Mouse (Mus musculus): ENCODE data around the gene Mybphl. TPM values are rescaled to one million over a fixed set of nuclear protein-coding genes. Genes with fewer than 3 reads are reported as not detected.

The Mybphl gene
- polyA plus RNA-seq, 1 experiment from 2014 or later: not detected

GRCm38 (mm10) chr3:108341040-108341439, 23.7 kb upstream of the Mybphl start:
- Histone ChIP-seq H3K27me3 (no peaks in the 10 kb centered on the region), H3K27ac (no peak overlapping the region), H3K9ac (no peak overlapping the region), H3K4me2 (no peak overlapping the region), H3K4me3 (no peak overlapping the region), H3K4me1 (no peaks in the 10 kb centered on the region), H3K9me3 (no peaks in the 10 kb centered on the region), H3K36me3 (peaks cover 60% of the 10 kb centered on the region)
- WGBS: 75% methylated on average over 2 of the region's 2 CpGs
- ATAC-seq (ENCODE audit: insufficient number of reproducible peaks, insufficient read depth, low FRiP score, low TSS enrichment, low read depth): no peak

- peaks cover 70% of the 10 kb centered on the region for H3K36me3 ChIP-seq
- no peak overlapping the region for H3K4me2 ChIP-seq
- H3K9ac ChIP-seq: no peak overlapping the region
- H3K9me3 ChIP-seq: no peaks in the 10 kb centered on the region
- H3K4me3 ChIP-seq: no peak overlapping the region
- 52% methylated on average over 7 of the region's 7 CpGs for WGBS
- H3K4me1 ChIP-seq: no peaks in the 10 kb centered on the region
- no peaks in the 10 kb centered on the region for H3K27me3 ChIP-seq
- ATAC-seq (ENCODE audit: insufficient number of reproducible peaks, insufficient read depth, low FRiP score, low TSS enrichment, low read depth): no peak
- no peak overlapping the region for H3K27ac ChIP-seq
Observed at GRCm38 (mm10) chr3:108342185-108342584, 22.5 kb upstream of the Mybphl start.

GRCm38 (mm10) chr3:108345855-108346254, 18.9 kb upstream of the Mybphl start:
- no peak overlapping the region for H3K27ac ChIP-seq
- peaks cover 68% of the 10 kb centered on the region for H3K36me3 ChIP-seq
- H3K27me3 ChIP-seq: no peaks in the 10 kb centered on the region
- no peaks in the 10 kb centered on the region for H3K4me1 ChIP-seq
- no peak overlapping the region for H3K9ac ChIP-seq
- no peak overlapping the region for H3K4me3 ChIP-seq
- H3K9me3 ChIP-seq: no peaks in the 10 kb centered on the region
- no peak for ATAC-seq (ENCODE audit: insufficient number of reproducible peaks, insufficient read depth, low FRiP score, low TSS enrichment, low read depth)
- H3K4me2 ChIP-seq: no peak overlapping the region
- 87% methylated on average over 7 of the region's 7 CpGs for WGBS

GRCm38 (mm10) chr3:108348376-108348775, 16.3 kb upstream of the Mybphl start:
- Histone ChIP-seq H3K4me1 (no peaks in the 10 kb centered on the region), H3K9me3 (no peaks in the 10 kb centered on the region), H3K4me3 (no peak overlapping the region), H3K27ac (no peak overlapping the region), H3K4me2 (no peak overlapping the region), H3K9ac (no peak overlapping the region), H3K27me3 (no peaks in the 10 kb centered on the region), H3K36me3 (peaks cover 68% of the 10 kb centered on the region)
- no peak for ATAC-seq (ENCODE audit: insufficient number of reproducible peaks, insufficient read depth, low FRiP score, low TSS enrichment, low read depth)
- WGBS: 83% methylated on average over 9 of the region's 9 CpGs

- no peaks in the 10 kb centered on the region for H3K27me3 ChIP-seq
Observed at GRCm38 (mm10) chr3:108355245-108355644, 9.5 kb upstream of the Mybphl start.

GRCm38 (mm10) chr3:108357051-108357450, 7.7 kb upstream of the Mybphl start:
- 91% methylated on average over 10 of the region's 10 CpGs for WGBS
- Histone ChIP-seq H3K36me3 (peaks cover 44% of the 10 kb centered on the region), H3K4me1 (peaks cover 22% of the 10 kb centered on the region), H3K27me3 (no peaks in the 10 kb centered on the region), H3K4me2 (no peak overlapping the region), H3K9ac (no peak overlapping the region), H3K27ac (no peak overlapping the region), H3K4me3 (no peak overlapping the region), H3K9me3 (no peaks in the 10 kb centered on the region)
- no peak for ATAC-seq (ENCODE audit: insufficient number of reproducible peaks, insufficient read depth, low FRiP score, low TSS enrichment, low read depth)

More at GRCm38 (mm10) chr3:108355245-108355644, 9.5 kb upstream of the Mybphl start:
- H3K27ac ChIP-seq: no peak overlapping the region
- H3K4me2 ChIP-seq: no peak overlapping the region
- H3K4me3 ChIP-seq: no peak overlapping the region
- H3K9me3 ChIP-seq: no peaks in the 10 kb centered on the region
- no peak overlapping the region for H3K9ac ChIP-seq
- ATAC-seq (ENCODE audit: insufficient number of reproducible peaks, insufficient read depth, low FRiP score, low TSS enrichment, low read depth): no peak
- peaks cover 5% of the 10 kb centered on the region; the same call in 1 of the 2 replicates for H3K4me1 ChIP-seq
- 83% methylated on average over 3 of the region's 3 CpGs for WGBS
- H3K36me3 ChIP-seq: peaks cover 57% of the 10 kb centered on the region

- Histone ChIP-seq H3K36me3 (peaks cover 39% of the 10 kb centered on the region), H3K27ac (no peak overlapping the region), H3K9me3 (no peaks in the 10 kb centered on the region), H3K27me3 (no peaks in the 10 kb centered on the region), H3K4me1 (peaks cover 22% of the 10 kb centered on the region), H3K9ac (no peak overlapping the region), H3K4me2 (no peak overlapping the region), H3K4me3 (no peak overlapping the region)
- 76% methylated on average over 6 of the region's 6 CpGs for WGBS
- ATAC-seq (ENCODE audit: insufficient number of reproducible peaks, insufficient read depth, low FRiP score, low TSS enrichment, low read depth): no peak
Observed at GRCm38 (mm10) chr3:108358445-108358844, 6.3 kb upstream of the Mybphl start.

- H3K9me3 ChIP-seq: no peaks in the 10 kb centered on the region
- peak overlapping the region; percentile 30; the same call in 1 of the 2 replicates for H3K4me2 ChIP-seq
Observed at GRCm38 (mm10) chr3:108360894-108361293, 3.8 kb upstream of the Mybphl start.

GRCm38 (mm10) chr3:108363626-108364025, 1.1 kb upstream of the Mybphl start:
- Histone ChIP-seq H3K9me3 (no peaks in the 10 kb centered on the region), H3K4me3 (no peak overlapping the region), H3K4me1 (peaks cover 27% of the 10 kb centered on the region), H3K27ac (no peak overlapping the region), H3K4me2 (no peak overlapping the region), H3K36me3 (no peaks in the 10 kb centered on the region), H3K9ac (no peak overlapping the region), H3K27me3 (no peaks in the 10 kb centered on the region)
- no peak for ATAC-seq (ENCODE audit: insufficient number of reproducible peaks, insufficient read depth, low FRiP score, low TSS enrichment, low read depth)
- WGBS: 71% methylated on average over 3 of the region's 3 CpGs

More at GRCm38 (mm10) chr3:108360894-108361293, 3.8 kb upstream of the Mybphl start:
- Histone ChIP-seq H3K27me3 (no peaks in the 10 kb centered on the region), H3K27ac (peak overlapping the region; percentile 78), H3K4me3 (no peak overlapping the region), H3K4me1 (peaks cover 27% of the 10 kb centered on the region), H3K9ac (0 out of 2 replicates have a peak overlapping the region, but pooled peaks have one; percentile 22), H3K36me3 (peaks cover 18% of the 10 kb centered on the region)
- WGBS: 11% methylated on average over 7 of the region's 7 CpGs
- ATAC-seq (ENCODE audit: insufficient number of reproducible peaks, insufficient read depth, low FRiP score, low TSS enrichment, low read depth): no peak

GRCm38 (mm10) chr3:108367173-108367572, 2.5 kb downstream of the Mybphl start:
- H3K4me2 ChIP-seq: no peak overlapping the region
- no peaks in the 10 kb centered on the region for H3K27me3 ChIP-seq
- peaks cover 4% of the 10 kb centered on the region; the same call in 1 of the 2 replicates for H3K4me1 ChIP-seq
- H3K4me3 ChIP-seq: no peak overlapping the region
- no peak overlapping the region for H3K9ac ChIP-seq
- H3K9me3 ChIP-seq: no peaks in the 10 kb centered on the region
- no peak overlapping the region for H3K27ac ChIP-seq
- no peaks in the 10 kb centered on the region for H3K36me3 ChIP-seq
- WGBS: 54% methylated on average over 9 of the region's 9 CpGs
- no peak for ATAC-seq (ENCODE audit: insufficient number of reproducible peaks, insufficient read depth, low FRiP score, low TSS enrichment, low read depth)

GRCm38 (mm10) chr3:108367828-108368227, 3.1 kb downstream of the Mybphl start:
- no peak for ATAC-seq (ENCODE audit: insufficient number of reproducible peaks, insufficient read depth, low FRiP score, low TSS enrichment, low read depth)
- no peak overlapping the region for H3K27ac ChIP-seq
- H3K27me3 ChIP-seq: no peaks in the 10 kb centered on the region
- WGBS: 76% methylated on average over 3 of the region's 3 CpGs
- peaks cover 11% of the 10 kb centered on the region for H3K4me1 ChIP-seq
- no peaks in the 10 kb centered on the region for H3K36me3 ChIP-seq
- H3K9ac ChIP-seq: no peak overlapping the region
- no peaks in the 10 kb centered on the region for H3K9me3 ChIP-seq
- H3K4me2 ChIP-seq: no peak overlapping the region
- no peak overlapping the region for H3K4me3 ChIP-seq

- Histone ChIP-seq H3K27ac (no peak overlapping the region), H3K4me3 (no peak overlapping the region), H3K27me3 (no peaks in the 10 kb centered on the region), H3K9ac (no peak overlapping the region), H3K4me1 (peaks cover 14% of the 10 kb centered on the region), H3K9me3 (no peaks in the 10 kb centered on the region), H3K4me2 (no peak overlapping the region), H3K36me3 (no peaks in the 10 kb centered on the region)
- 81% methylated on average over 5 of the region's 5 CpGs for WGBS
- ATAC-seq (ENCODE audit: insufficient number of reproducible peaks, insufficient read depth, low FRiP score, low TSS enrichment, low read depth): no peak
Observed at GRCm38 (mm10) chr3:108368721-108369120, 4.0 kb downstream of the Mybphl start.

Data from embryonic facial prominence, embryonic 13.5 days (tissue).